Mouse (Mus musculus): ENCODE results near the gene Pln.

The Pln gene

GRCm38 (mm10) chr10:53337162-53337923 is at the start of gene Pln:
Pln (plus strand) TSS chr10:53337667.
- DNase-seq (ENCODE audit: low spot score in 2 of 2), result no peak

GRCm38 (mm10) chr10:53305867-53306266 is 31.6 kb upstream of the Pln start:
- DNase-seq (ENCODE audit: low spot score in 2 of 2), result no peak

GRCm38 (mm10) chr10:53306674-53307073 is 30.8 kb upstream of the Pln start:
- DNase-seq (ENCODE audit: low spot score in 2 of 2), result no peak

GRCm38 (mm10) chr10:53323367-53323766 is 14.1 kb upstream of the Pln start:
- DNase-seq (ENCODE audit: low spot score in 2 of 2), result no peak

- DNase-seq (ENCODE audit: low spot score in 2 of 2), result no peak
Measured at GRCm38 (mm10) chr10:53324663-53325062, 12.8 kb upstream of the Pln start.

- DNase-seq (ENCODE audit: low spot score in 2 of 2), result no peak
Measured at GRCm38 (mm10) chr10:53326367-53326766, 11.1 kb upstream of the Pln start.

GRCm38 (mm10) chr10:53329257-53329656 is 8.2 kb upstream of the Pln start:
- DNase-seq (ENCODE audit: low spot score in 2 of 2), result no peak

- DNase-seq (ENCODE audit: low spot score in 2 of 2), result no peak
Measured at GRCm38 (mm10) chr10:53332752-53333151, 4.7 kb upstream of the Pln start.

GRCm38 (mm10) chr10:53335266-53335665 is 2.2 kb upstream of the Pln start:
- DNase-seq (ENCODE audit: low spot score in 2 of 2), result no peak

- no peak for DNase-seq (ENCODE audit: low spot score in 2 of 2)
Measured at GRCm38 (mm10) chr10:53335974-53336373, 1.5 kb upstream of the Pln start.

GRCm38 (mm10) chr10:53339045-53339444 is 1.6 kb downstream of the Pln start:
- DNase-seq (ENCODE audit: low spot score in 2 of 2), result no peak

- no peak for DNase-seq (ENCODE audit: low spot score in 2 of 2)
Measured at GRCm38 (mm10) chr10:53341288-53341965, 4.0 kb downstream of the Pln start.

- DNase-seq (ENCODE audit: low spot score in 2 of 2), result no peak
Measured at GRCm38 (mm10) chr10:53342166-53342728, 4.8 kb downstream of the Pln start.

- DNase-seq (ENCODE audit: low spot score in 2 of 2), result no peak
Measured at GRCm38 (mm10) chr10:53343384-53343783, 5.9 kb downstream of the Pln start.

- DNase-seq (ENCODE audit: low spot score in 2 of 2), result no peak
Measured at GRCm38 (mm10) chr10:53343865-53344264, 6.4 kb downstream of the Pln start.

- no peak for DNase-seq (ENCODE audit: low spot score in 2 of 2)
Measured at GRCm38 (mm10) chr10:53345508-53345907, 8.0 kb downstream of the Pln start.

- peak in 1 of 2 experiments; percentile 56 for DNase-seq (ENCODE audit: low spot score in 2 of 2)
Measured at GRCm38 (mm10) chr10:53346506-53346905, 9.0 kb downstream of the Pln start.

- DNase-seq (ENCODE audit: low spot score in 2 of 2), result no peak
Measured at GRCm38 (mm10) chr10:53346916-53347315, 9.4 kb downstream of the Pln start.

- peak; percentile 9 to 69 for DNase-seq (ENCODE audit: low spot score in 2 of 2)
Measured at GRCm38 (mm10) chr10:53347787-53348755, 10.6 kb downstream of the Pln start.

GRCm38 (mm10) chr10:53349254-53349653 is 11.8 kb downstream of the Pln start:
- DNase-seq (ENCODE audit: low spot score in 2 of 2), result no peak

GRCm38 (mm10) chr10:53353665-53354064 is 16.2 kb downstream of the Pln start:
- DNase-seq (ENCODE audit: low spot score in 2 of 2), result no peak

- no peak for DNase-seq (ENCODE audit: low spot score in 2 of 2)
Measured at GRCm38 (mm10) chr10:53359016-53359415, 21.5 kb downstream of the Pln start.

All from thymus, postnatal 10 days (tissue).